Mouse (Mus musculus): Measurements from ENCODE around the gene Ell2. TPM values are rescaled to one million over a fixed set of nuclear protein-coding genes. Genes with fewer than 3 reads are reported as not detected.

Gene Ell2
- polyA plus RNA-seq (2014; fragmentation: Nextera tagmentation; extraction: Ambion mirVana) = 5.5 and 6.1 TPM in 2 replicates

- 95% methylated on average over 1 of the region's 1 CpGs for WGBS
- H3K9ac ChIP-seq (replicated peaks; ENCODE audit: low read length) = peak within 1 kb of the TSS; percentile 67
- DNase-seq (ENCODE audit: low spot score) (no peak), ATAC-seq (replicated peaks; ENCODE audit: insufficient number of reproducible peaks, low FRiP score, low TSS enrichment, low read depth) (no peak)
- no peaks in the 10 kb centered on the region for H3K9me3 ChIP-seq (replicated peaks; ENCODE audit: control insufficient read depth, low read length)
- H3K4me2 ChIP-seq (ENCODE audit: low read depth, low read length) = peak within 1 kb of the TSS; percentile 82
- H3K36me3 ChIP-seq (replicated peaks; ENCODE audit: control insufficient read depth, insufficient read depth, low read depth, low read length) = no peaks in the 10 kb centered on the region
- no peaks in the 10 kb centered on the region for H3K27me3 ChIP-seq (ENCODE audit: control insufficient read depth, insufficient read depth, low read length)
- H3K27ac ChIP-seq (replicated peaks; ENCODE audit: low read depth, low read length) = no peak within 1 kb of the TSS
- H3K4me1 ChIP-seq (ENCODE audit: control insufficient read depth, insufficient read depth, low read length) = no peaks in the 10 kb centered on the region
- peak within 1 kb of the TSS; percentile 72 for H3K4me3 ChIP-seq (ENCODE audit: low read depth, low read length)
Measured at GRCm38 (mm10) chr13:75706457-75706856, at the start of gene Ell2. TSS of gene Ell2 (plus strand) at chr13:75706757.

GRCm38 (mm10) chr13:75685438-75685837, 21.1 kb upstream of the Ell2 start:
- Histone ChIP-seq H3K4me3 (ENCODE audit: low read depth, low read length) (no peak overlapping the region), H3K4me2 (ENCODE audit: low read depth, low read length) (no peak overlapping the region), H3K27me3 (ENCODE audit: control insufficient read depth, insufficient read depth, low read length) (no peaks in the 10 kb centered on the region), H3K27ac (replicated peaks; ENCODE audit: low read depth, low read length) (no peak overlapping the region), H3K36me3 (replicated peaks; ENCODE audit: control insufficient read depth, insufficient read depth, low read depth, low read length) (no peaks in the 10 kb centered on the region), H3K4me1 (ENCODE audit: control insufficient read depth, insufficient read depth, low read length) (no peaks in the 10 kb centered on the region), H3K9ac (replicated peaks; ENCODE audit: low read length) (no peak overlapping the region), H3K9me3 (replicated peaks; ENCODE audit: control insufficient read depth, low read length) (no peaks in the 10 kb centered on the region)
- WGBS = 34% methylated on average over 3 of the region's 3 CpGs
- DNase-seq (ENCODE audit: low spot score) (no peak), ATAC-seq (replicated peaks; ENCODE audit: insufficient number of reproducible peaks, low FRiP score, low TSS enrichment, low read depth) (no peak)

GRCm38 (mm10) chr13:75686995-75687394, 19.6 kb upstream of the Ell2 start:
- Histone ChIP-seq H3K4me1 (ENCODE audit: control insufficient read depth, insufficient read depth, low read length) (no peaks in the 10 kb centered on the region), H3K36me3 (replicated peaks; ENCODE audit: control insufficient read depth, insufficient read depth, low read depth, low read length) (no peaks in the 10 kb centered on the region), H3K4me2 (ENCODE audit: low read depth, low read length) (no peak overlapping the region), H3K9me3 (replicated peaks; ENCODE audit: control insufficient read depth, low read length) (no peaks in the 10 kb centered on the region), H3K27ac (replicated peaks; ENCODE audit: low read depth, low read length) (no peak overlapping the region), H3K27me3 (ENCODE audit: control insufficient read depth, insufficient read depth, low read length) (no peaks in the 10 kb centered on the region), H3K9ac (replicated peaks; ENCODE audit: low read length) (no peak overlapping the region), H3K4me3 (ENCODE audit: low read depth, low read length) (no peak overlapping the region)
- WGBS = 70% methylated on average over 4 of the region's 4 CpGs
- DNase-seq (ENCODE audit: low spot score) (no peak), ATAC-seq (replicated peaks; ENCODE audit: insufficient number of reproducible peaks, low FRiP score, low TSS enrichment, low read depth) (no peak)

- no peaks in the 10 kb centered on the region for H3K36me3 ChIP-seq (replicated peaks; ENCODE audit: control insufficient read depth, insufficient read depth, low read depth, low read length)
- DNase-seq (ENCODE audit: low spot score) (no peak), ATAC-seq (replicated peaks; ENCODE audit: insufficient number of reproducible peaks, low FRiP score, low TSS enrichment, low read depth) (no peak)
- H3K4me3 ChIP-seq (ENCODE audit: low read depth, low read length) = no peak overlapping the region
- H3K4me1 ChIP-seq (ENCODE audit: control insufficient read depth, insufficient read depth, low read length) = no peaks in the 10 kb centered on the region
- no peaks in the 10 kb centered on the region for H3K27me3 ChIP-seq (ENCODE audit: control insufficient read depth, insufficient read depth, low read length)
- no peak overlapping the region for H3K9ac ChIP-seq (replicated peaks; ENCODE audit: low read length)
- H3K27ac ChIP-seq (replicated peaks; ENCODE audit: low read depth, low read length) = no peak overlapping the region
- H3K9me3 ChIP-seq (replicated peaks; ENCODE audit: control insufficient read depth, low read length) = no peaks in the 10 kb centered on the region
- H3K4me2 ChIP-seq (ENCODE audit: low read depth, low read length) = no peak overlapping the region
Measured at GRCm38 (mm10) chr13:75691625-75692024, 14.9 kb upstream of the Ell2 start.

GRCm38 (mm10) chr13:75693081-75693480, 13.5 kb upstream of the Ell2 start:
- Histone ChIP-seq H3K9me3 (replicated peaks; ENCODE audit: control insufficient read depth, low read length) (no peaks in the 10 kb centered on the region), H3K27ac (replicated peaks; ENCODE audit: low read depth, low read length) (no peak overlapping the region), H3K27me3 (ENCODE audit: control insufficient read depth, insufficient read depth, low read length) (no peaks in the 10 kb centered on the region), H3K4me2 (ENCODE audit: low read depth, low read length) (no peak overlapping the region), H3K4me1 (ENCODE audit: control insufficient read depth, insufficient read depth, low read length) (no peaks in the 10 kb centered on the region), H3K4me3 (ENCODE audit: low read depth, low read length) (no peak overlapping the region), H3K36me3 (replicated peaks; ENCODE audit: control insufficient read depth, insufficient read depth, low read depth, low read length) (no peaks in the 10 kb centered on the region), H3K9ac (replicated peaks; ENCODE audit: low read length) (no peak overlapping the region)
- no peak for DNase-seq (ENCODE audit: low spot score)
- no peak for ATAC-seq (replicated peaks; ENCODE audit: insufficient number of reproducible peaks, low FRiP score, low TSS enrichment, low read depth)

- H3K27ac ChIP-seq (replicated peaks; ENCODE audit: low read depth, low read length) = no peak overlapping the region
- WGBS = 60% methylated on average over 5 of the region's 5 CpGs
- no peaks in the 10 kb centered on the region for H3K4me1 ChIP-seq (ENCODE audit: control insufficient read depth, insufficient read depth, low read length)
- H3K27me3 ChIP-seq (ENCODE audit: control insufficient read depth, insufficient read depth, low read length) = no peaks in the 10 kb centered on the region
- no peak overlapping the region for H3K4me3 ChIP-seq (ENCODE audit: low read depth, low read length)
- ATAC-seq (replicated peaks; ENCODE audit: insufficient number of reproducible peaks, low FRiP score, low TSS enrichment, low read depth) = no peak
- no peak overlapping the region for H3K4me2 ChIP-seq (ENCODE audit: low read depth, low read length)
- H3K9ac ChIP-seq (replicated peaks; ENCODE audit: low read length) = no peak overlapping the region
- H3K9me3 ChIP-seq (replicated peaks; ENCODE audit: control insufficient read depth, low read length) = no peaks in the 10 kb centered on the region
- DNase-seq (ENCODE audit: low spot score) = no peak
- H3K36me3 ChIP-seq (replicated peaks; ENCODE audit: control insufficient read depth, insufficient read depth, low read depth, low read length) = no peaks in the 10 kb centered on the region
Measured at GRCm38 (mm10) chr13:75702814-75703213, 3.7 kb upstream of the Ell2 start.

GRCm38 (mm10) chr13:75706882-75707816, 592 bp downstream of the Ell2 start:
- Histone ChIP-seq H3K4me2 (ENCODE audit: low read depth, low read length) (peak overlapping the region; percentile 82), H3K27me3 (ENCODE audit: control insufficient read depth, insufficient read depth, low read length) (no peaks in the 10 kb centered on the region), H3K9ac (replicated peaks; ENCODE audit: low read length) (peak overlapping the region; percentile 67), H3K36me3 (replicated peaks; ENCODE audit: control insufficient read depth, insufficient read depth, low read depth, low read length) (no peaks in the 10 kb centered on the region), H3K4me1 (ENCODE audit: control insufficient read depth, insufficient read depth, low read length) (no peaks in the 10 kb centered on the region), H3K9me3 (replicated peaks; ENCODE audit: control insufficient read depth, low read length) (no peaks in the 10 kb centered on the region), H3K27ac (replicated peaks; ENCODE audit: low read depth, low read length) (no peak overlapping the region), H3K4me3 (ENCODE audit: low read depth, low read length) (peak overlapping the region; percentile 72)
- 7% methylated on average over 58 of the region's 64 CpGs for WGBS
- ATAC-seq (replicated peaks; ENCODE audit: insufficient number of reproducible peaks, low FRiP score, low TSS enrichment, low read depth) = peak; percentile 100
- peak; percentile 94 for DNase-seq (ENCODE audit: low spot score)

- Histone ChIP-seq H3K4me1 (ENCODE audit: control insufficient read depth, insufficient read depth, low read length) (no peaks in the 10 kb centered on the region), H3K4me3 (ENCODE audit: low read depth, low read length) (peak overlapping the region; percentile 72), H3K9me3 (replicated peaks; ENCODE audit: control insufficient read depth, low read length) (no peaks in the 10 kb centered on the region), H3K27ac (replicated peaks; ENCODE audit: low read depth, low read length) (no peak overlapping the region), H3K4me2 (ENCODE audit: low read depth, low read length) (peak overlapping the region; percentile 82), H3K36me3 (replicated peaks; ENCODE audit: control insufficient read depth, insufficient read depth, low read depth, low read length) (no peaks in the 10 kb centered on the region), H3K27me3 (ENCODE audit: control insufficient read depth, insufficient read depth, low read length) (no peaks in the 10 kb centered on the region), H3K9ac (replicated peaks; ENCODE audit: low read length) (peak overlapping the region; percentile 67)
- under 1% methylated on average over 69 of the region's 83 CpGs for WGBS
- DNase-seq (ENCODE audit: low spot score) (peak; percentile 57), ATAC-seq (replicated peaks; ENCODE audit: insufficient number of reproducible peaks, low FRiP score, low TSS enrichment, low read depth) (peak; percentile 58)
Measured at GRCm38 (mm10) chr13:75707821-75708636, 1.5 kb downstream of the Ell2 start.
